Mouse (Mus musculus) midbrain, embryonic 11.5 days (tissue): Measurements from ENCODE around the gene Uck1. TPM values are rescaled to one million over a fixed set of nuclear protein-coding genes. Genes with fewer than 3 reads are reported as not detected.

ENCODE experiments used
- ATAC-seq: fragments of 200-750 bp; cut with Nextera tagmentation; 2 replicates; pipeline ENCODE4 v1.8.0; 2017; ENCODE audit warnings: moderate TSS enrichment, moderate library complexity; ENCODE audit not compliant: low FRiP score
- DNase-seq: peaks from one replicate; pipeline ENCODE4 v3.0.0; 2015; ENCODE audit warnings: low spot score; ENCODE audit errors: missing footprints
- H3K27ac ChIP-seq: fragments of 300-500 bp; sonication (generic); 2 replicates; pipeline ENCODE4 v1.5.1; 2014; ENCODE audit warnings: low read depth, low read length
- H3K27me3 ChIP-seq: fragments of 300-500 bp; sonication (generic); 2 replicates; pipeline ENCODE4 v1.6.1; 2014; ENCODE audit warnings: mild to moderate bottlenecking, low read length, moderate library complexity, mixed read lengths; ENCODE audit not compliant: control insufficient read depth, insufficient read depth
- H3K36me3 ChIP-seq: fragments of 300-500 bp; sonication (generic); 2 replicates; pipeline ENCODE4 v1.6.1; 2014; ENCODE audit warnings: mild to moderate bottlenecking, low read length, moderate library complexity, mixed read lengths; ENCODE audit not compliant: control insufficient read depth, insufficient read depth
- H3K4me1 ChIP-seq: fragments of 300-500 bp; sonication (generic); 2 replicates; pipeline ENCODE4 v1.6.1; 2014; ENCODE audit warnings: low read length; ENCODE audit not compliant: control insufficient read depth, insufficient read depth
- H3K4me2 ChIP-seq: fragments of 300-500 bp; sonication (generic); 2 replicates; pipeline ENCODE4 v1.6.1; 2014; ENCODE audit warnings: mild to moderate bottlenecking, moderate library complexity
- H3K4me3 ChIP-seq: fragments of 300-500 bp; sonication (generic); 2 replicates; pipeline ENCODE4 v1.5.1; 2014; ENCODE audit warnings: low read depth, low read length
- H3K9ac ChIP-seq: fragments of 300-500 bp; sonication (generic); 2 replicates; pipeline ENCODE4 v1.6.1; 2014; ENCODE audit warnings: low read length
- H3K9me3 ChIP-seq: fragments of 300-500 bp; sonication (generic); 2 replicates; pipeline ENCODE4 v1.6.1; 2016; ENCODE audit warnings: low read length; ENCODE audit not compliant: control insufficient read depth
- WGBS: fragments of 180-500 bp; shearing (Covaris S2); extraction: QIAGEN DNeasy Blood & Tissue Kit; methylation state at CpG from one replicate; pipeline ENCODE4 v1.1.7; 2014; 5-methylcytosine and 5-hydroxymethylcytosine counted together
- polyA plus RNA-seq: library from polyadenylated mRNA; unstranded; fragments of >200 nt; fragmentation: Nextera tagmentation; extraction: Ambion mirVana; gene quantifications from 2 replicates; pipeline ENCODE4 v1.2.1, GENCODE M21; 2014

The Uck1 gene
- polyA plus RNA-seq, 1 experiment from 2014 or later, result 73.2 TPM

DNA sequence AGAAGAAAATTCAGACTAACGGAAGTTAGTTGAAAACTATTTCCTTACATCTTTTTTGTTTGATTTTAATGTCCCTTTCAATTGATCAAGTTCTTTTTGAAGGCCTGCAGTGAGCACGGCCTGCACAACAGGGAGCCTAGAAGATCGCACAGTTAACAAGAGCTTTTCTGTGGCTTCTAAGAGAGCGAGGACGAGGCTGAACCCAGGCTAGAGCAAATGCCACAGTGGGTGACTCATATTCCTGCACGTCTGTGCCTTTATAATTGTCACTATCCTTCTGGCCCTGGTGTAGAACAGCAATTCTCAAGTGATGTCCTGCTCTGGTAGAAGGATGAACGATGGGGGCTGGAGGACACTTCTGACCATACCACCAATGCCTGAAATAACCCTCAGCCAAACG lies 42.3 kb downstream of the Uck1 start:
- H3K4me2 ChIP-seq, result no peak overlapping the region
- H3K27me3 ChIP-seq, result no peaks in the 10 kb centered on the region
- WGBS, result 89% methylated on average over 8 of the region's 8 CpGs
- no peak for ATAC-seq
- no peak overlapping the region for H3K4me3 ChIP-seq
- no peak for DNase-seq
- H3K9ac ChIP-seq, result no peak overlapping the region
- no peak overlapping the region for H3K27ac ChIP-seq
- H3K9me3 ChIP-seq, result no peaks in the 10 kb centered on the region
- H3K4me1 ChIP-seq, result no peaks in the 10 kb centered on the region
- peaks cover 83% of the 10 kb centered on the region for H3K36me3 ChIP-seq

DNA sequence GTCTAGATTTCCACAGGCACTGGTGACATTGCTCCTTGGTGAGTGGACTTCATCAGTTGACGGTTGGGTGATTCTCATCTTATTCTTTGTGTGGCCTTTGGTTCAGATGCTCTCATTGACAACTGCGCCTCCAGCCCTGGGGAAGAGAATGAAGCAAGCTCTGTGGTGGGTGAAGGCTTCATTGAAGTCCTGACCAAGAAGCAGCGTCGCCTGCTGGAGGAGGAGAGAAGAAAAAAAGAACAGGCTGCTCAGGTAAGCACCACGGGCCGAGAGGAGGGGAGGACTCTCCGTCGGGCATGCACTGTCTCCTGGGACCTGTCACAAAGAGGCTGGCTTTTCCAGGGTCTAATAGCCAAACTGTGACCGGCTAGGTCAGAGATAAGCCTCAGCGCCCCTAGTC lies 43.5 kb downstream of the Uck1 start:
- no peak for ATAC-seq
- WGBS, result 90% methylated on average over 10 of the region's 10 CpGs
- no peak for DNase-seq

DNA sequence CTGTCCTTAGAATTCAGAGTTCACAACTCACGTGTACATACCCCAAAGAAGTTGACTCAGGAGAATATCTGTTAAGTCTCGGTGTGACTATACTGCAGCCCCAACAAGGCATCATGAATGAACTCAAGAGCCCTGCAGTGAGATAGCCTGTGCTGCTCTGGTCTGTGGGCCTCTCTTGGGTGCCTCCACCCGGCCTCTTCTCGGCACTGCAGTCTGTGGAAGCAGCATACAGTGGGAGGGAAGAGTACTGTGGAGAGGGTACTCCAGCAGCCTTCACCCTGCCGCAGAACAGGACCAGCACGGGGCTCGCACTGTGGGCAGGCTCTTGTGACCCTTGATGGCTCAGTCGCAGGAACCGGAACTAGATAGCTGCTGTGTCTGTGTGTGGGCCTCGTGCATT lies 44.4 kb downstream of the Uck1 start:
- no peak for ATAC-seq
- H3K4me3 ChIP-seq, result no peak overlapping the region
- no peaks in the 10 kb centered on the region for H3K27me3 ChIP-seq
- WGBS, result 94% methylated on average over 10 of the region's 10 CpGs
- H3K4me1 ChIP-seq, result no peaks in the 10 kb centered on the region
- peaks cover 83% of the 10 kb centered on the region for H3K36me3 ChIP-seq
- no peak overlapping the region for H3K27ac ChIP-seq
- H3K9me3 ChIP-seq, result no peaks in the 10 kb centered on the region
- no peak for DNase-seq
- H3K4me2 ChIP-seq, result no peak overlapping the region
- no peak overlapping the region for H3K9ac ChIP-seq

More for the DNA sequence above, 43.5 kb downstream of the Uck1 start:
- peaks cover 84% of the 10 kb centered on the region for H3K36me3 ChIP-seq
- H3K27ac ChIP-seq, result no peak overlapping the region
- H3K9me3 ChIP-seq, result no peaks in the 10 kb centered on the region
- H3K27me3 ChIP-seq, result no peaks in the 10 kb centered on the region
- H3K4me1 ChIP-seq, result no peaks in the 10 kb centered on the region
- no peak overlapping the region for H3K9ac ChIP-seq
- no peak overlapping the region for H3K4me3 ChIP-seq
- no peak overlapping the region for H3K4me2 ChIP-seq

DNA sequence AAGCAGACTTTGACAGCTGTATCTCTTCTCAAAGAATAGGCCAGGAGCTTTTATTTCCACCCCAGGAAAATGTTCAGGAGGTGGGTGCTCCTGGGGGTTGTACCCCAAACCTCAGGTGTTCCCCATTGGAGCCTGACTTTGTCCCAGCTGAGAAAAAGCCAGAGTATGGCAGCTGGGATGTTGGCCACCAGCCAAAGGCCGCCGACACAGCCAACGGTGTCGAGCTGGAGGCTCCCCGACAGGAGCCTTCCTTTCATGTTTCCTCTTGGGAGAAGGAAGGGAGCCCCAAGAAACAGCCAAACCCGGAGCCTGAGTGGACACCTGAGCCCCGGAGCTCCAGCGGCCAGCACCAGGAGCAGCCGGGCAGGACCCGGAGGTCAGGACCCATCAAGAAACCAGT lies 47.0 kb downstream of the Uck1 start:
- WGBS, result 95% methylated on average over 10 of the region's 10 CpGs
- ATAC-seq, result no peak
- Histone ChIP-seq H3K27ac (no peak overlapping the region), H3K4me2 (no peak overlapping the region), H3K9ac (no peak overlapping the region), H3K4me1 (no peaks in the 10 kb centered on the region), H3K9me3 (no peaks in the 10 kb centered on the region), H3K36me3 (peaks cover 85% of the 10 kb centered on the region), H3K27me3 (no peaks in the 10 kb centered on the region), H3K4me3 (no peak overlapping the region)
- DNase-seq, result no peak

DNA sequence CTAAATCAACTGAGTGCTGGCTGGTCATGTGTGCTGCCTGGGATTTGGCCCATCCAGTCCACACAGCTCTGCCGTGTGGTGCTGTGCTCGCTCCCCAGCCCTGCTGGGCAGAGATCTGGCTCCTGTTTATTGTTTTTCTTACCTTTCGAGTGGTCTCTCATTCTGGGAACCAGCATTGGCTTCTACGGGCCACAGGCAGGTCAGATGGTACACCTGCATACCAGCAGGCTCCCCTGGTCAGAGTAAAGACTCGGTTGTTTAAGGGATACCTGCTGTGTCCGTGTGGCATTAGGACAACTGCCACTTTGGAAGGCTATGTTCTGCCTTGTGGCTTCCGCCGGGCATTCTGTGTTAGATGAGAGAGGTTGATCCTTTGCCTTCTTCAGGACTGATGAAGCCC lies 48.3 kb downstream of the Uck1 start:
- peaks cover 86% of the 10 kb centered on the region for H3K36me3 ChIP-seq
- WGBS, result 92% methylated on average over 8 of the region's 8 CpGs
- no peaks in the 10 kb centered on the region for H3K4me1 ChIP-seq
- no peak overlapping the region for H3K9ac ChIP-seq
- H3K4me3 ChIP-seq, result no peak overlapping the region
- H3K4me2 ChIP-seq, result no peak overlapping the region
- no peaks in the 10 kb centered on the region for H3K9me3 ChIP-seq
- no peak overlapping the region for H3K27ac ChIP-seq
- DNase-seq (no peak), ATAC-seq (no peak)
- no peaks in the 10 kb centered on the region for H3K27me3 ChIP-seq

DNA sequence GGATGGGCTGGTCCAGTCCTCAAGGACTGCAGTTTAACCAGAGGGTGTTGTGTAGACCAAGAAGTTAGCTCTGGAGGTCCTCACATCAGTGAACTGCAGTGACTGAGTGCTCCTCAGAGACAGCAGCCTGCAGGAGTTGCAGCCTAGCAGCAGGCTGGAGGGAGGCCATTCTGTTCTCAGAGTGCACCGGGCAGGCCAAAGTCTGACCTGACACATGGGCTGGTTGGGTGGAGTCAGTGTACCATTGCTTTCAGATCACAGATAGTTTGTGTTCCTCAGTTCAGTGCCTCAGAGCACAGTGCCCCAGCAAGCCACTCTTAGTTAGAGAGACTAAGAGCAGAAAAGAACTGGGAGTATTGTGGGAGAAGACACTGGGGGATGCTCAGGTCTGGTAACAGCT lies 52.3 kb downstream of the Uck1 start:
- ATAC-seq (no peak), DNase-seq (no peak)
- H3K4me3 ChIP-seq, result no peak overlapping the region
- 90% methylated on average over 1 of the region's 1 CpGs for WGBS
- H3K4me2 ChIP-seq, result no peak overlapping the region
- H3K27me3 ChIP-seq, result no peaks in the 10 kb centered on the region
- peaks cover 77% of the 10 kb centered on the region for H3K36me3 ChIP-seq
- no peak overlapping the region for H3K27ac ChIP-seq
- no peaks in the 10 kb centered on the region for H3K4me1 ChIP-seq
- H3K9me3 ChIP-seq, result no peaks in the 10 kb centered on the region
- H3K9ac ChIP-seq, result no peak overlapping the region

Other genes with a start within 250 kb of the Uck1 start
- gene Fam78a, start 175.3 kb downstream of the Uck1 start, polyA plus RNA-seq, result 0.60 and 1.3 TPM in 2 replicates
- gene Plpp7, start 164.6 kb downstream of the Uck1 start, polyA plus RNA-seq, result 5.9 and 7.3 TPM in 2 replicates
- gene Prrc2b, start 109.1 kb downstream of the Uck1 start, polyA plus RNA-seq, result 52.6 and 64.1 TPM in 2 replicates
- gene Pomt1, start 23.6 kb downstream of the Uck1 start, polyA plus RNA-seq, result 16.4 and 22.0 TPM in 2 replicates
- gene Golga2, start 27.2 kb upstream of the Uck1 start, polyA plus RNA-seq, result 14.6 and 16.7 TPM in 2 replicates
- gene Swi5, start 27.9 kb upstream of the Uck1 start, polyA plus RNA-seq, result 382 and 417 TPM in 2 replicates
- gene Ciz1, start 92.2 kb upstream of the Uck1 start, polyA plus RNA-seq, result 43.1 and 46.9 TPM in 2 replicates
- 12.9 and 13.8 TPM in 2 replicates for gene Dnm1, start 93.2 kb upstream of the Uck1 start, polyA plus RNA-seq
- 46.4 and 49.4 TPM in 2 replicates for gene 1110008P14Rik, start 121.8 kb upstream of the Uck1 start, polyA plus RNA-seq
- gene Lcn2, start 128.1 kb upstream of the Uck1 start, polyA plus RNA-seq, result 0.30 TPM in 1 of 2 replicates, not detected in the other
- 24.7 and 25.4 TPM in 2 replicates for gene Ptges2, start 135.7 kb upstream of the Uck1 start, polyA plus RNA-seq
- 6.3 and 6.4 TPM in 2 replicates for gene Naif1, start 190.3 kb upstream of the Uck1 start, polyA plus RNA-seq
- 20.0 and 20.4 TPM in 2 replicates for gene Slc25a25, start 191.3 kb upstream of the Uck1 start, polyA plus RNA-seq